Mouse (Mus musculus): Measurements from ENCODE around the gene Tmem239.

The Tmem239 gene

GRCm38 (mm10) chr2:130452266-130452665 lies 46.0 kb downstream of the Tmem239 start:
- no peak for DNase-seq

- DNase-seq = peak in 1 of 2 experiments; percentile 31
Measured at GRCm38 (mm10) chr2:130453421-130453820, 47.1 kb downstream of the Tmem239 start.

DNA sequence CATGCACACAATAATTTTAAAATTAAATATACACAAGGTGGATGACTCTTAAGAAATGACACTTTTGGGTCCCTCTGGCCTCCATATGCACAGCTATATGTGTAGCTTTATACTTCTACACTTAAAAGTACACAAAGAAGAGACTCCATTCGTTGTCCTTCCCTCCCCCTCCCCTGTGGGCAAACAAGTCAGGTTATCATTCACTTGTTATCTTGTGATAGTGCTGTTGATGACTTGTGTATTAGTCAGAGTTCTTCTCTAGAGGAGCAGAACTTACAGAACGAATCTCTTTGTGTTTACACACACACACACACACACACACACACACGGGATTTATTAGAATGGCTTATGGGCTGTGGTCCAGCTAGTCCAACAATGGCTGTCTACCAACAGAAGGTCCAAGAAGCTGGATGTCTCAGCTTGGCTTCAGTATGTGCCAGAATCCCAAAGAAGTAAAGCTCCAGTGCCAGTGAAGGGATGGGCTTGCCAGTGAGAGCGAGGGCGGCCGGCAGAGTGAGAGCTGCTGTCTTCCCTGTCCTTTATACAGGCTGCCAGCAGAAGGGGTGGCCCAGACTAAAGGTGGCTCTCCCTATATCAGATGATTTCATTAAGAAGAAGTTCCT lies 48.6 kb downstream of the Tmem239 start:
- peak; percentile 73 to 79 for DNase-seq

All from cerebellum, postnatal 25 days (tissue).